Mouse (Mus musculus) left cerebral cortex, adult 8-10 months (tissue): ENCODE data around the gene Ppargc1a. TPM values are rescaled to one million over a fixed set of nuclear protein-coding genes. Genes with fewer than 3 reads are reported as not detected.

Experiments used
- DNase-seq, 2 experiments: peaks; one replicate each; pipeline ENCODE4 v3.0.0; 2022; ENCODE audit warnings: low spot score in 2 of 2
- total RNA-seq, 4 experiments: library from RNA; stranded (reverse); gene quantifications; 2 replicates each; pipeline ENCODE4 v1.2.4; 2022

Gene Ppargc1a
- total RNA-seq, 4 experiments from 2014 or later, result 48.9 to 61.7 (median 54.2) TPM

DNA sequence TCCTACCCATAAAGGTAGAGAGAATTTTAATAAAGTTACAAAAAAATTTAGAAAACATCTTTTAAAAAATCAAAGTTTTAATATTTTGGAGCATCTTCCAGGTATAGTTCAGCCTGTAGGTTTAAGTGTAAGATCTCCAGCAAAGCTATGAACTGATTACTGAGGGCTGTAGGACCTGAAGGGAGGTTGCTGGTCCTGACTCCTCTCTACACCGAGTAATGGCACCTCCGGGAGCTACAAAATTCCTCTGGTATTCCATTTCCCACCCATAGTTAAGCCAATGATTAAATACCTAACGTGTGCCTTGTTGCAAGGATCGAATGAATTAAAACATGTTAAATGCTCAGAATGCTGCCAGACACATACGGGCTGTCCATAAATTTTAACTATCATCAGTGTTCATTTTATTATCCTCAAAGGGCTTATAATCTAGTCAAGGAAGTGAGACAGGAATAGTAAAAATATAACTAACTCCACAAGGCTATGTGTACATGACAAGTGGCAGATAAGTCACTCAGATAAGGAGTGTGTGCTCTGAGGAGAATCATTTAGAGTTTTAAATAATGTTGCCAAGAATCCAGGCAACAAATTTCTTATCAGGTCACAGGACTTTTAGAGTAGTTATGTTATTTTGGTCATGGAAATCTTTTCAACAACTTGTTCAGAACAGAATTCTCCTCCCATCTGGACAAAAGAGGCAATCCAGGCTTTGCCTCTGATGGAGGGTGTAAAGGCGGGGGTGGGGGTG is 49.9 kb downstream of the Ppargc1a start:
- DNase-seq, result no peak

DNA sequence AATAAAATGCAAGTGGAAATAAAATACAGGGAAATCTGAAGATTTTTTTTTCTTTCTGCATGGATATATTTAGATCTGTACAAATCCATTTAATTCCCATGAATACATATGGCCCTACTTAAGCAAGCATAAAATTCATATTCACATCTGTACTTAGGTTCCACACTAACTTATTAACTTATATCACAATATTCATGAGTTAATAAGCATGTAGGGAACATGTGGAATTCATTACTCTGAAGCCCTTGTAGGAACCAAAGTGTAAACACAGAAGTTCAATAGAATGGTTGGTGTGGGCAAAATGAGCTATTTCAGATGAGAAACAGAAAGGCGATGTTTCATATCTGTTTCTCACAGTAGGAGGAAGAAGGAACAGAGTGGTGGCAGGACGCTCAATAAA is 62.9 kb downstream of the Ppargc1a start:
- no peak for DNase-seq

DNA sequence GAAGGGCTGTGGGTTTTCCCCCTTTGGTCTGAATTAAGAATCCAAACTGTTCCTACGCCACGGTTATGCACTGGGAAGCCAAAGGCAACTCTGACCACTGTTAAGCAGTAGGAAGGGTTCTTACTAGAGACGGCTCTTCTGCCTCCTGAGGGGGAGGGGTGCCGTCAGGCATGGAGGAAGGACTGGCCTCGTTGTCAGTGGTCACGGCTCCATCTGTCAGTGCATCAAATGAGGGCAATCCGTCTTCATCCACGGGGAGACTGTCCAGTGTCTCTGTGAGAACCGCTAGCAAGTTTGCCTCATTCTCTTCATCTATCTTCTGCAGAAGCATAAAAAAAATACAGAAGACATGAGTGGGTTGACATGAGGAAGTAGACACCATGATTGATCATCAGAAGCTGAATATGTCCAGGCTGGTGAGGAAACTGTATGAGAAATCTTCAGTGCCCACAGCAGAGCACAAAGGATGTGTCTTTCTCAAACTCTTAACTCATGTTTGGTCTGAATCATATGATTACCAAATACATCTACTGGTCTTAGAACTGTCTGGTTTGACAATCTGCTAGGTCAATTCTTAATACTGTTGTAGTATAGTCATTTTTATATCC is 69.5 kb downstream of the Ppargc1a start:
- DNase-seq, result no peak

DNA sequence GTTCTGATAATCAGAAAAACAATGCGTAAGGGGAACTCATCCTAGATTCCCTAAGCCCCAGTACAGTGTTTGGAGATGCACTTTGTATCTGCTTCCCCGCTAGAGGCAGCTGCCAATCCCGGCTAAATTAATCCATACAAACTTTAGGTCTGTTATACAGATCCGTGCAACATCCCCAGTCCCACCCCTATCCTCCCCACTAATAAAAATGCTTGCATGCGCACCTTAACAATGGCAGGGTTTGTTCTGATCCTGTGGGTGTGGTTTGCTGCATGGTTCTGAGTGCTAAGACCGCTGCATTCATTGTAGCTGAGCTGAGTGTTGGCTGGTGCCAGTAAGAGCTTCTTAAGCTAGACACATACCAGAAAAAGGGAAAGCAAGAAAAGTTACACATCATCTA is 72.1 kb downstream of the Ppargc1a start:
- DNase-seq, result no peak

DNA sequence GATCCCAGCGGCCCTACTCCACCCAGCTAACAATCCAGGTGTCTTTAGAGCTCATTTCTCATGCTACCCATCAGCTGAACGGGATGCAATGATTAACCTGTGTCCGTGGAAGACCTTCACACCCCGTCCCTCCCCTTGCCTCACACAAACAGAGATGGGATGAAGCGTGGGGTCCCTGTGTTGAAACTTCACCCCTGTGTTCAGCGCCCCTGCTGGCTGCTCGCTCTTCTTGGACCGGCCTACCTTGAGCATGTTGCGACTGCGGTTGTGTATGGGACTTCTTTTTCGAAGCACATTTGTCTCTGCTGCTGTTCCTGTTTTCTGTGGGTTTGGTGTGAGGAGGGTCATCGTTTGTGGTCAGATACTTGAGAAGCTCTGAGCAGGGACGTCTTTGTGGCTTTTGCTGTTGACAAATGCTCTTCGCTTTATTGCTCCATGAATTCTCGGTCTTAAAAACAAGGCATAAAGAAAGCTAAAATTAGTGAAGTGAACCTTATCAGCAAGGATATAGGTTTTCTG is 73.1 kb downstream of the Ppargc1a start:
- DNase-seq, result no peak

DNA sequence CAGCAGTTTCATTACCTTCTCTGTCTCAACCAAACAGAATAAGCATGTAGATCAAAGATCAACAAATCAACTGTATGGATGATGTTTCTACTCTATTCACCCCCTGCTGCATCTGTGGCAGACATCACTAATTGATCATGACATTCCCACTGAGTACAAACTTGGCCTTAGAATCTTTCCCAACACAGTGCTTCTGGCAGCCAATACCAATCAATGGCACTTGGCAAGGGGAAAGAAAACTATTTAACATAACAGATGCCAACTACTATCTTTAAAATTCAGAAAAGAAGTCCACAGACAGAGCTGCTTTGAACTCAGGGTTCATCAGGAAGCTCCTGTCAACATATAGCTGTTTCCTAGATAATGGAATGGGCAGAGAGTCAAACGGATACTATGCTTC is 83.8 kb downstream of the Ppargc1a start:
- no peak for DNase-seq

DNA sequence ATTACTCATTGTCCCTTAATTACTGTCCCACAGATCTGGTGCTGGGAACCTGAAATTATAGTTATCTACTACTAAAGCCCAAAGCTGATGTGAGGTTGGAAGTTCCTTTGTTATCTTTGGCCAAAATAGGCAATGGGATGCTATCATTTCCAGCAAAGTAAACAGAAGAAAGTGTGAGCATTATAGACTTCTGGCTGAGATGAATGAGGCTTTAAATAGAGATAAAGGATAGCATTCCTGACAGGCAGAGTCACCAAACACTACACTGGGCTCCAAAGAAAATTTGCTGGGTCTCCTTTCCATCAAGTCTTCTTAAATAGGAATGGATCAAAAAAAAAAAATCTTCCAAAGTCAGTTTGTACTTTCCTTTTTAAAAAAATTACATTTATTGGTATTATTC is 87.7 kb downstream of the Ppargc1a start:
- DNase-seq, result no peak

DNA sequence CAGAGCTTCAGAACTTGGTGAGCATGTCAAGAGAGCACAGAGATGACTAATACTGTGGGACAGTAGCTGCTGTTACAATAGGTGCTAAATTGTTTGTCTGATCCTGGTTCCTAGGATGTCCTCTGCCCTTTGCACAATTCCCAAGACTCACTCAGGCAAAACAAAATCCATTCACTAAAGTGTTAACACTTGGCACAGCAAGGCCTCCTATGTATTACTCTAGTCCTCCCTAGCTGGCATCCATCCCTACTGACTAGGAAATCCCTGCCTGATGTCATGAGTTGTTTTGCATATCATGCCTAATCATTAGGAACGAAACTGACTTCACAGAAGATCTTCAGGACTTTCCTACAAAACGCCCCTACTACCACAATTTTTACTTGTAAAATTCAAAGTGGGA is 88.1 kb downstream of the Ppargc1a start:
- no peak for DNase-seq

DNA sequence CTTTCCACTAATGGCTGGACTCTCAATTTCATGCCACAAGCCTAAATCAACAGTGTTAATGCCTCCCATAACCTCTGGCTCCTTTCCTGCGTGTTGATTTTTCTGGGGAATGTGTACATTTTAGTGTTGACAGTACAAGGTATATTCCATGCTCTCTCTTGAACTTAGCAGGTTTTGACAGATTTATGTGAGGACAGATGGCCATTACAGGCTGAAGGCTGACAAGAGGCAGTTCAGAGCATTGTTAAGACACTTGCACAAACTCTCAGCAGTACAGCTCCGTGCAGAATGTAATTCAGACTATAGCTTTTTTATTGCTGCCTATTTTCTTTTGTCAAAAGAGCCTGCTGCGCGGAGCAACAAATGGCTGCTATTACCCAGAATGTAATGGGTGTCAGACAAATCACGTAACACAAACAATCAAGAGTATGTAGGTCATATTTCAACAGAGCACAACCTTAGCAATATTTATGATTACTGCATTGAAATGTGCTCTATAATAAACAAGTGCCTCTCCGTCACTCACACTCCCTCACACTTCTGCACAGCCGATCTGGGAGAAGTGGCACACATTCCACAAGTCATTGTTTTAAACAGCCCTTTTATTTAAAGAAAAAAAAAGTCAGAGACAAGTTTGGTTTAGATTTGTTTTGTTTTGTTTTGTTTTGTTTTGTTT is 89.1 kb downstream of the Ppargc1a start:
- DNase-seq, result no peak

DNA sequence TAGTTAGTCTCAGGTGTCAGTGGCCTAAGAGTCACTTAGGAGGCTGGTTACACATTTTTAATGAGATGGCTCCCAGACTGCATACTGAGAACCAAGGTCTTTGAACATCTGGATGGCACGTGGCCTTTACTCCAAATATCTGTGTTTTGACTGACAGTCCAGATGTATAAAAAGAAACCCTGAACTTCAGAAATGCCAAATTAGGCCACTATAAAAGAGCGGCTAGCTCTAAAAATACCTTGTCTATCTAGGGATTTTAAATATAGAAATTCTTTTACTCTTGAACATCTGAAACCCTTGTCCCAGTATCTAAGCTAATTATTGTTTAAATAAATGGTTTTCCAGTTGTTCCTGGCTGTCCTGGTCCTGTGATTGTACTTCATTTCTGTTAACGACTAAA is 90.4 kb downstream of the Ppargc1a start:
- DNase-seq, result no peak

DNA sequence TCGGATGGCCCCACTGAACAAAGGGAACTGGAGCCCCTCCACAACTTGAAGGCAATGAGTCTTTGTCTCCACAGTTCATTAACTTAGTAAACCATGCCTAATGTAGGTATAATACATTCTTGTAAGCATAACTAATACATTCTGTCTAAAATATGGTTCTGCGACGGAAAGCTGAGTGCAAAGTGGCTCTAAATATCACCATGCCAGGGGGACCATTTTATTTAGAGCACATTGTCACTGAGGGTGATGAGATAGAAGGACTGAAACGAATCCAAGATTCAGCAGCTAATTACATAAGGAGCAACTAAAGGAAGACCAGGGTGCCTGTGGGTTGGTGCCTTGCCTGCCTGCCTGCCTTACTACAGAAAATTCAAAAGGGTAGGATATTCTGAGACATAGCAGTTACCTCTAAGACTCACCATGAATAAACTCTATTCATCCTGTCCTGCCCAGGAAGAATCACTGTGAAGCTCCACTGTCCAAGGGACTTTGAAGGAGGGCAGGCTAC is 92.4 kb downstream of the Ppargc1a start:
- no peak for DNase-seq

DNA sequence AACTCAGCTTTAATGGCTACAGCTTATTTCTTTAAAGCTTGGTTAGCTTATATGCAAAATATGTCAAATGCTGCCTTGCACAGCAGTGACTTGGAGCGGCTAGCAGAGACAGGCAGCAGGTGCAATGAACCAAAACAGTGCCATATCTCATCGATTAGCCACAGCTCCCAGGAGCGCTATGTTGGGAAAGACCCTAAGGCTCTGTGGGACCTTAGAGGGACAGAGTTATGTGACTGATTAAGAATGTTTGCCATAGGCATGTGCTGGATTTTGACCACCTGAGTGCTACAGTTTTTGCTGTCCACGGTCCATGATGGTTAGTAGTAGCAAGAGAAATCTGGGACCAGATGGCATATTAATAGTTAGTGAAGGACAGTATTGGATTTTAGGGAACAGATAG is 95.9 kb downstream of the Ppargc1a start:
- DNase-seq, result no peak

DNA sequence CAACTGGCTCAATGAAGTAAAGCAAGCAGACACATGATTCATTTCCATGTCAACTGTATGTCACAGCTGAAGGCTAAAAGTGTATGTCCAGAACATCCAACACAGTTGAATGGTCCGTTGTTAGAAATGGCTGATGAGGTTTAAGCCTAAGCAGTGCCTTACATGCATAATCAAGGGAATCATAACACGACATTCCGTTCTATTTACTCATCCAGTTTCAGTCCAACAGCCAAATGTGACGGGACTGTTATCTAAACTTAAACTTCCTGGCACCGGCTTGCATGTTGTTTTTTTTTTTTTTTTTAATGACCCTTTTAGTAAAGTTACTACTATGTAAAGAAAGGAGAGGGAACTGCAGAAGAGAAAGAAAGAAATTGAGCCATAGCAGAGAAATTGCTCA is 101.5 kb downstream of the Ppargc1a start:
- no peak for DNase-seq

DNA sequence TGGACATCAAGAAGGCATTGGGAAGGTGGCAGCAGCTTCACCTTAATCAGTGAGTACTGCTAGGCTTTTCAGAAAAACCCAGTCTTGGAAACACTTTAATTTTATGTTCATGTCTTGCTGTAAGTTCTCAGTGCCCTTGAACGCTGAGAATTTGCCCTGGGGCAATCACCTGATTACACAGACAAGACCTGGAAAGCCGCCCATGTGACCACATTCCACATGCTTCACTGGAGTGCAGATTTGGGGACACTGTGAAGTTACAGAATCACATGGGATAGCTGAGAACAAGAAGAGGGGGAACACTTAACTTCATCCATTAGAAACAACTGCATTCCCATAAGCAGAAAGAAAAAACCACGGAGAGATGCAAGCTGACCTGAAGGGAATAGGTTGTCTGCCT is 115.5 kb downstream of the Ppargc1a start:
- DNase-seq, result no peak

DNA sequence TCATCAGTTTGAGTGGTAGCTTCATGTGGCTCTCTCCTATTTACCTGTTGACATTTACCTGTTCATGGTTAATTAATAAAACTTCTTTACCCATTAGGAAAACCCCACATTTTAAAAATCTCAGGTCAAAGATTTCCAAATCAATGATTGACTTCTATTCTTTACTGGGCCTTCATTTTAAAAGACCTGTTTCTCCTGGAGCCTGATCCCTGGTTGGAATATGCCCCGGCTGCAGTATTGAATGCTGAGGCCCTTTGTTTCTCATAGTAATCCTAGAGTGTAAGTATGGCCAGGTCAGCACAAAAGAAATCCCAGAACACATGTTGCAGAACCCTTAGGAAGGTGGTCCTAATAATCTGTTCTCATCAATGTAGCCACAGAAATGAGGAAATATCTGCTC is 119.9 kb downstream of the Ppargc1a start:
- no peak for DNase-seq

DNA sequence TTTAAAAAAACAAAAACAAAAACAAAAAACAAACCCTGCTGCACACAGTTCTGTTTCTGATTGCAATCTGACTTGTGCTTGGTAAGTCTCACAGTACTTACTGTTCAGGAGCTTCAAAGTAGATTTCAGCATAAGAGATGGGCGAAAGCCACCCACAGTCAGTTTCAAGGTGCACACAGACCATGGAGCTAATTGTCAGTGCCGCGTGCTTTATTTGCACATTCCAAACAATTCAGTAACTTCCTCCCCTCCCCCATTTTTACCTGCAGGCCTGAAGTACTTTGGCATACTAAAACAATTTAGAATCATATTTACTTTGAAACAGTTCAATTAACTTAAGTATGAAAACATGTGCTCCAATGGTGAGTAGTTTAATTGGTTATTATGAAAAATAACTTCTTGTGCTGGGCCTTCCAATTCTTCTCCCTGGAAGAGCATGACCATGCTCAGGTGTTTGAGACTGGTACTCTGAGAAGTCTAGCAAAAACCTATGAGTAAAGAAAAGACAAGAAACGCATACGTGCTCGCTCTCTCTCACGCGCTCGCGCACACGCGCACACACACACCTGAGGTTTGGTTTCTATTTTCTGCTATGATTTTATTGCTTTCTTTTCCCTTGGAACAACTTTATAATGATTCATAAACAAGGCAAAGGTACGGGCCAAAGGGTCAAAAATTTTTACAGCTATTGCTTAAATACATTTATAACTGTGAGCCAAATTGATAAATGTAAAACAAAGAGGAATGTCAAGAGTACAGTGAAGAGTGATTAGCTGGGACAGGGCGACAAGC is 121.0 kb downstream of the Ppargc1a start:
- no peak for DNase-seq

DNA sequence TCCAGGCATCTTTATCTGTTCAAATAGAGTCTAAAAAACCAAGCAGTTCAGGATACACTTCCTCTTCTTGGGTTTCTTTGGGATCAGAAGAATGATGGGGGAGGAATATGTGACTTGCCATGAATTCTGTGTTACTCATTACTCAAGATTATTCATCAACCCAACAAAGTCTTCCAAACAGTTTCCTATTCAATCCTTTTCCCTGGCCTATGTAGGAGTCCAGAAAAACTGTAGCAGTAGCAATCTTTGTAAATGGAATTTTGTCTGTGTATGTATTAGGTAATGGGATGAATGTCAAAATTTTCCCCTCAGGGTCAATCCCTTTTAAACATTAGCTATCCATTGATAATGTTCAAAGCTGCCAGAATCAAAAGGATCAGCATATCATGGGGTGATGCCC is 121.8 kb downstream of the Ppargc1a start:
- no peak for DNase-seq

DNA sequence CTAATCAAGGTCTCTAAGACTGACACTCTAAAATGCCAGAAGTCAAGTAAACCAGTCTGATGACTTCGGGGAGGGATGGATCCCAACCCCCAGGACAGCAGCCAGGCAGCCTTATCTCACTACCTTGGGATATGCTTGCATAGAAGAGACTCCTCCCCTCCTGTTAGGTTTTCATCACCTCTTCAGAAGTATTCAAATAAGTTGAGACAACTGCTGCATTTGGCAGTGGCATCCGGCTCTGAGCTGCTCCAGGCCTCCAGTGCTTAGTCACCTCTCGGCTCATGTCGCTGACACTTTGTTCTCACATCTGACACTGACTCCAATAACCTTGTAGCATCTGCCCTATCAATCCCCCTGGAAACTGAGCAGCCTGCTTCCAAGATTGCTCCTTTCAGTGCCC is 127.8 kb downstream of the Ppargc1a start:
- DNase-seq, result no peak

DNA sequence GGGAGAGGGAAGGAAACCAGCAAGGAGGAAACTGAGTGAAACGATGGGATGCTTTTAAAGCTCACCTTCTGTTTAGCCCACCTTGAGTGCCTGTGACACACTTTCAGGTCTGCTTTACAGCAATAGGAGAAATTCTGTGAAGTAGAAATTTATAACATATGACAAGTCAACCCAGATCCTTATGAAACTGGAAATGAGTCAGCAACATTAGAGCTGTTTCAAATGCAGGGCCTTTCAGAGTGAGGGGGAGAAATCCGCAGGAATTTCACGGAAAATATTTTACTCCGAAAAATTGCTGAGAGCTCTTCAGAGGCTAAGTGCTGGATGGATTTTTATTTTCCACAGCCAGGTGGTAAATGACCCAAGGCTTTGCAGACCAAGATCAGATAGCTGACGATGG is 133.6 kb downstream of the Ppargc1a start:
- no peak for DNase-seq

DNA sequence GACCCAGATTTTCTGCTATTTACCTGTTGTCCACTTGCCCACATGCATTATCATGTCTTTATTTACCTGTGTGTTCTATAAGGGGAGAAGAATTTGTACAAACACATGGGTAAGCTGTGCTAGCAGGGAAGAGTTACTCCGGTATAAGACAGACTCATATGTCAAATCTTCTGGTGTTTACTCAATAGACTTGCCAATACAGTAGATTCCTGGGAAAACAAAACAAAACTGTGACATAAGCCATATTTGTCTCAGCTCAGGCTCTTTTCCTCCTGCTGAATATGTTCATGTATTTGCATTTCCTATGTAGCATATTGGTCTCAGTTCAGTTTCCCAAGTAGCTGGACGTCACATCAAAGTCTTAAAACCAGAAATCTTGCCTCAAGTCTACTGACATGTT is 135.0 kb downstream of the Ppargc1a start:
- DNase-seq, result no peak

DNA sequence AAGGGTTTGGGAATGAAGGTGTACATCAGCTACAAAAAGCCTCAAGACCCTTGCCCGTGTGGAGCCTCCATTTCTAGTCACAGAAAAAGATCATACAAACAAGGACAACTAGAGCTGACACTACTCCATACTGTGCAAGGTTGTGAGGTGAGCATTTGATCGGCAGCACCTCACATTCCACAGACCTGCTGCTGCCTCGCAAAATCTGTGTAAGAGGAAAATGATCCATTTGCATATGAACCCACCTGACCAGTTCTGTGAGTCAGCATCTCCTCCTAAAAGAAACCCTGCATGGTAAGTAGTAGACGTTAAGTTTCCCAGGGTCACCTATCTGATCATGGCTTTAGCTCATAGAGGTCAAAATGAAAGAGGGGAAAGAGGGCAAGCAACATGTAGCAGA is 135.5 kb downstream of the Ppargc1a start:
- DNase-seq, result no peak

DNA sequence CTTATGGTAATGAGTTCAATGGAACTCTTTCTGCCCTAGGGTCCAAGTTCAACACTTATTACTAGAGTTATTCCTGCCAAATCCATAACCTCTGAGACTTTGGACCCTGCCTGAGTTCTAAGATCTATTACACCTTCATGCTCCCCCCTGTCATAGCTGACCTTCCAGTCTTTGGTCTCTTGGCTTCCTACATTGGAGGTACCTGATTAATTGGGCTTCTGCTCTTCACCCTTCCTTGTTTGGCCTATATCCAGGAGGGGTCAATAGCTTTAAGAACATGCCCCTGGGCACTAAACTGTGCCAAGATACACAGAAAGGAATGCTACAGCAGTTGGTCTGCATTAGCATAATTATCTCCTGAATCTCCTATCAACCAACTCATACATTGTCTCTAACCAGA is 141.1 kb downstream of the Ppargc1a start:
- DNase-seq, result no peak
